Mouse (Mus musculus) megakaryocyte, embryonic 14.5 days (primary cell): ENCODE data around the gene Cap2.

Source experiments
- FLI1 ChIP-seq: IDR thresholded peaks from 2 replicates; pipeline ENCODE4 v1.6.1; 2012; ENCODE audit warnings: low read length, inconsistent platforms, mixed read lengths
- GATA1 ChIP-seq: IDR thresholded peaks from 3 replicates; pipeline ENCODE4 v1.6.1; 2012; ENCODE audit warnings: mixed read lengths, low read length, inconsistent platforms, borderline replicate concordance

GRCm38 (mm10) chr13:46485605-46486004 lies 16.0 kb upstream of the Cap2 start:
- TF ChIP-seq GATA1 (no peak), FLI1 (no peak)
